Mouse (Mus musculus) neural tube, embryonic 11.5 days (tissue): ENCODE results near the gene Ssbp3. TPM values are rescaled to one million over a fixed set of nuclear protein-coding genes. Genes with fewer than 3 reads are reported as not detected.

Source experiments
- ATAC-seq: fragments of 200-750 bp; cut with Nextera tagmentation; 2 replicates; pipeline ENCODE4 v1.8.0; 2017; ENCODE audit warnings: moderate number of reproducible peaks, mild to moderate bottlenecking, moderate TSS enrichment, moderate library complexity; ENCODE audit not compliant: insufficient read depth, low FRiP score, low TSS enrichment
- DNase-seq: peaks from one replicate; pipeline ENCODE4 v3.0.0-alpha.2; 2015; ENCODE audit warnings: low spot score
- H3K27ac ChIP-seq: fragments of 300-500 bp; sonication (generic); 2 replicates; pipeline ENCODE4 v1.5.1; 2014; ENCODE audit warnings: low read depth, mild to moderate bottlenecking, low read length
- H3K27me3 ChIP-seq: fragments of 300-500 bp; sonication (generic); 2 replicates; pipeline ENCODE4 v1.6.1; 2014; ENCODE audit warnings: mild to moderate bottlenecking, low read length, mixed read lengths; ENCODE audit not compliant: control insufficient read depth, insufficient read depth
- H3K36me3 ChIP-seq: fragments of 300-500 bp; sonication (generic); 2 replicates; pipeline ENCODE4 v1.6.1; 2014; ENCODE audit warnings: mild to moderate bottlenecking, low read length, moderate library complexity, mixed read lengths; ENCODE audit not compliant: control insufficient read depth, insufficient read depth
- H3K4me1 ChIP-seq: fragments of 300-500 bp; sonication (generic); 2 replicates; pipeline ENCODE4 v1.6.1; 2014; ENCODE audit warnings: low read length, mixed read lengths; ENCODE audit not compliant: control insufficient read depth, insufficient read depth
- H3K4me2 ChIP-seq: fragments of 300-500 bp; sonication (generic); 2 replicates; pipeline ENCODE4 v1.6.1; 2014; ENCODE audit warnings: low read depth, mild to moderate bottlenecking, moderate library complexity
- H3K4me3 ChIP-seq: fragments of 300-500 bp; sonication (generic); 2 replicates; pipeline ENCODE4 v1.5.1; 2014; ENCODE audit warnings: low read depth, low read length
- H3K9ac ChIP-seq: fragments of 300-500 bp; sonication (generic); 2 replicates; pipeline ENCODE4 v1.6.1; 2014; ENCODE audit warnings: mild to moderate bottlenecking, low read length
- H3K9me3 ChIP-seq: fragments of 300-500 bp; sonication (generic); 2 replicates; pipeline ENCODE4 v1.6.1; 2016; ENCODE audit warnings: low read length; ENCODE audit not compliant: control insufficient read depth
- WGBS: fragments of 180-500 bp; shearing (Covaris S2); extraction: QIAGEN DNeasy Blood & Tissue Kit; methylation state at CpG from one replicate; pipeline ENCODE4 v1.1.7; 2014; 5-methylcytosine and 5-hydroxymethylcytosine counted together
- polyA plus RNA-seq: library from polyadenylated mRNA; unstranded; fragments of >200 nt; fragmentation: Nextera tagmentation; extraction: Ambion mirVana; gene quantifications from 2 replicates; pipeline ENCODE4 v1.2.1, GENCODE M21; 2014

Gene Ssbp3
- 142 and 145 TPM in 2 replicates for polyA plus RNA-seq

GRCm38 (mm10) chr4:106910201-106911172 lies at the start of gene Ssbp3:
TSS of gene Ssbp3 (plus strand) at chr4:106910701.
- Histone ChIP-seq H3K9ac (peak within 1 kb of the TSS; percentile 94), H3K36me3 (peaks cover 10% of the 10 kb centered on the region), H3K9me3 (no peaks in the 10 kb centered on the region), H3K4me3 (peak within 1 kb of the TSS; percentile 92), H3K4me1 (peaks cover 50% of the 10 kb centered on the region), H3K27me3 (no peaks in the 10 kb centered on the region), H3K4me2 (peak within 1 kb of the TSS; percentile 82), H3K27ac (peak within 1 kb of the TSS; percentile 93)
- DNase-seq (peak; percentile 82), ATAC-seq (peak; percentile 70)
- WGBS: under 1% methylated on average over 49 of the region's 51 CpGs

DNA sequence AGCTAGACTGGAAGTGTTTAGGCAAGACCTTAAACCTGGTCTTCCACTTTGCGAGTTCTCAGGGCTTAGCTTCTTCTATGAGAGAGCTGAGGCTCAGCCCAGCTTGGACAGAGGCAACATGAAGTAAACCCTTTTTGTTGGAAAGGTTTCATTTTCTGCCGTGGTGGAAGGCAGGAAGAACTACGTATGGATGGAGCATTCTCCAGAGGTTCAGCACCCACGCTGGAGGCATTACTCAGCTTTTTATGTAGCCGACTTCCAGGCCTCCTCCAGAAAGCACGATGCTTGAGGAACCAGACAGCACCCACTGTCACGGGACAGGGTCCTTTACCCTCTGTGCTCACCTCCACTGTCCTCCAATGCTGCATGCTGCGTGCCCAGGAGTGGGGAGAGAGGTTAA lies 48.6 kb upstream of the Ssbp3 start:
- 83% methylated on average over 8 of the region's 8 CpGs for WGBS
- no peak overlapping the region for H3K27ac ChIP-seq
- H3K4me2 ChIP-seq: no peak overlapping the region
- no peak overlapping the region for H3K9ac ChIP-seq
- ATAC-seq: no peak
- H3K4me1 ChIP-seq: peaks cover 25% of the 10 kb centered on the region
- H3K9me3 ChIP-seq: no peaks in the 10 kb centered on the region
- DNase-seq: no peak
- H3K36me3 ChIP-seq: no peaks in the 10 kb centered on the region
- no peak overlapping the region for H3K4me3 ChIP-seq
- no peaks in the 10 kb centered on the region for H3K27me3 ChIP-seq

DNA sequence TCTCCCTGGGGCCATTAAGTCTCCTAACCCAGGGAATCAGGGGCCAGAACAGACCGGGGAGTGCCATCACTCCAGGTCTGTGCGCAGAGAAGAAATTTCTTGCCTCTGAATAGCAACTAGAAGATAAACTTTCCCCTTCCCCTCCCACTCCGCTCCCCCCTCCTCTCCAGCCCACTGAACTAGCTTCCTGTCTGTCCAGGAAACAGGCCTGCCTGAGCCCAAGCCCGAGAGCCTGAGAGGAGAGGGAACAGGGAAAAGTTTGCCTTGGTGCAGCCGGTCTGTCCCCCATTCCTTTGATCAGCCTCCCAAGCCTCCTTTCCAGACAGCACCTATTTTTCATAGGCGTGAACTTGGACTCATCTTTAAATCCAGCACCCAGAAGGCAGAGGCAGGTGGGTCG lies 48.2 kb upstream of the Ssbp3 start:
- H3K4me1 ChIP-seq: peaks cover 27% of the 10 kb centered on the region
- ATAC-seq (no peak), DNase-seq (no peak)
- WGBS: 63% methylated on average over 7 of the region's 7 CpGs
- no peak overlapping the region for H3K9ac ChIP-seq
- no peaks in the 10 kb centered on the region for H3K9me3 ChIP-seq
- H3K27ac ChIP-seq: no peak overlapping the region
- no peaks in the 10 kb centered on the region for H3K36me3 ChIP-seq
- H3K4me3 ChIP-seq: no peak overlapping the region
- H3K27me3 ChIP-seq: no peaks in the 10 kb centered on the region
- H3K4me2 ChIP-seq: no peak overlapping the region

- WGBS: 47% methylated on average over 3 of the region's 3 CpGs
- no peak overlapping the region for H3K4me2 ChIP-seq
- ATAC-seq (no peak), DNase-seq (no peak)
- no peak overlapping the region for H3K9ac ChIP-seq
- H3K27ac ChIP-seq: no peak overlapping the region
- no peaks in the 10 kb centered on the region for H3K36me3 ChIP-seq
- H3K9me3 ChIP-seq: no peaks in the 10 kb centered on the region
- H3K4me3 ChIP-seq: no peak overlapping the region
- H3K27me3 ChIP-seq: no peaks in the 10 kb centered on the region
- peaks cover 27% of the 10 kb centered on the region for H3K4me1 ChIP-seq
Measured at GRCm38 (mm10) chr4:106862767-106863370, 47.6 kb upstream of the Ssbp3 start.

DNA sequence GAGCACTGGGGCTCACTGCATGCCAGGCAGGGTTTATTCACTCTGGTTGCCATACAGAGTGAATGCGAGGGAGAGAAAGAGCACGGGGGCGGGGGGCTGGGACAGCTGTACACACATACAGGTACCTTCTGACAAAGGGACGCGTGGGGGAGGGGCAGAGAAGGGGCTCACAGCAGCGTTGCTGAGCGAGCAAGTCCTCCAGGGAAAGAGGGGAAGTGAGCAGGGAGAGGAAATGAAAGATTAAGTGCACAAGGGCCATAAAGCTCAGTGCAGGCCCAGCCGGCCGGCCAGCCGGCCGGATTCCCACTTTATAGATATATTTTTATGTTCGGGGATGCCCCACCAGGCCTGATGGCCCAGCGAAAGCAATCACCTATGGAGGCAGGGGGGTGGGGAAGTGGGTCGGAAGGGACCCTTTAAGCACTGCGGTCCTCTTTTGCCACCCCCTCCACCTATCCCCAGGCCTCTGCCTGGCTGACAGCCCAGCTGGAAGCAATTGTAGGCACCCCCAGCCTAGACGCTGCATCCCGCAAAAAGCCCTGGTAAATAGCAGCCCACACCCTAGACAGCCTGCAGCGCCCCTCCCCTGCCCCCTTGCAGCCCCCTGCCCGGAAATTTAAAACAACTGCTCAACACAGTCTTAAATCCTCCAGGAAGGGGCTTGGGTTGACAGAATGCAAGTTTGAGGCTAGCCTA lies 44.9 kb upstream of the Ssbp3 start:
- Histone ChIP-seq H3K9ac (peak overlapping the region; percentile 54), H3K27ac (peak overlapping the region; percentile 90), H3K4me3 (no peak overlapping the region), H3K9me3 (no peaks in the 10 kb centered on the region), H3K4me1 (peaks cover 25% of the 10 kb centered on the region), H3K27me3 (no peaks in the 10 kb centered on the region), H3K36me3 (no peaks in the 10 kb centered on the region), H3K4me2 (peak overlapping the region; percentile 19; the same call in 1 of the 2 replicates)
- DNase-seq (peak; percentile 63), ATAC-seq (peak; percentile 37; the same call in 1 of the 2 replicates)
- WGBS: 8% methylated on average over 19 of the region's 19 CpGs

DNA sequence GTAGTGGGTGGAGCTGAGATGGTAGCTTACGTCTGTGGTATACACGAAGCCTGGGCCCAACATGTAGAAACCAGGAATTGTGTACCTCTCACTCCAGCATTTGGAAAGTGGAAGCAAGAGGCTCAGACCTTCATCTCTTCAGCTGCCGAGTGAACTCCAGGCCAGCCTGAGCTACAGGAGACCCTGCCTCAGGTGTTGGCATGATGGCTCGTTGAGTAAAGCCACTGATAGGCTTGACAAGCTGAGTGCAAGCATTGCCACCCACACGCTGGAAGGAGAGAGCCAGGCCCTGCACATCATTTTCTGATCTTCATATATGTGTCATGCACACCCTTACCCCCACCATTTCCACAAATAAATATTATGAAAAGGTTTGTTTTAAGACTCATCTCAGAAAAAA lies 44.1 kb upstream of the Ssbp3 start:
- H3K9ac ChIP-seq: no peak overlapping the region
- WGBS: 58% methylated on average over 5 of the region's 5 CpGs
- H3K9me3 ChIP-seq: no peaks in the 10 kb centered on the region
- no peaks in the 10 kb centered on the region for H3K36me3 ChIP-seq
- DNase-seq (no peak), ATAC-seq (peak; percentile 2; the same call in 1 of the 2 replicates)
- H3K4me2 ChIP-seq: no peak overlapping the region
- peaks cover 25% of the 10 kb centered on the region for H3K4me1 ChIP-seq
- H3K27me3 ChIP-seq: no peaks in the 10 kb centered on the region
- peak overlapping the region; percentile 90; the same call in 1 of the 2 replicates for H3K27ac ChIP-seq
- H3K4me3 ChIP-seq: no peak overlapping the region

GRCm38 (mm10) chr4:106866845-106867244 lies 43.7 kb upstream of the Ssbp3 start:
- Histone ChIP-seq H3K9me3 (no peaks in the 10 kb centered on the region), H3K4me1 (peaks cover 25% of the 10 kb centered on the region), H3K36me3 (no peaks in the 10 kb centered on the region), H3K27ac (peak overlapping the region; percentile 90), H3K9ac (no peak overlapping the region), H3K27me3 (no peaks in the 10 kb centered on the region), H3K4me2 (no peak overlapping the region), H3K4me3 (no peak overlapping the region)
- 6% methylated on average over 7 of the region's 7 CpGs for WGBS
- DNase-seq (peak; percentile 80), ATAC-seq (peak; percentile 82)

DNA sequence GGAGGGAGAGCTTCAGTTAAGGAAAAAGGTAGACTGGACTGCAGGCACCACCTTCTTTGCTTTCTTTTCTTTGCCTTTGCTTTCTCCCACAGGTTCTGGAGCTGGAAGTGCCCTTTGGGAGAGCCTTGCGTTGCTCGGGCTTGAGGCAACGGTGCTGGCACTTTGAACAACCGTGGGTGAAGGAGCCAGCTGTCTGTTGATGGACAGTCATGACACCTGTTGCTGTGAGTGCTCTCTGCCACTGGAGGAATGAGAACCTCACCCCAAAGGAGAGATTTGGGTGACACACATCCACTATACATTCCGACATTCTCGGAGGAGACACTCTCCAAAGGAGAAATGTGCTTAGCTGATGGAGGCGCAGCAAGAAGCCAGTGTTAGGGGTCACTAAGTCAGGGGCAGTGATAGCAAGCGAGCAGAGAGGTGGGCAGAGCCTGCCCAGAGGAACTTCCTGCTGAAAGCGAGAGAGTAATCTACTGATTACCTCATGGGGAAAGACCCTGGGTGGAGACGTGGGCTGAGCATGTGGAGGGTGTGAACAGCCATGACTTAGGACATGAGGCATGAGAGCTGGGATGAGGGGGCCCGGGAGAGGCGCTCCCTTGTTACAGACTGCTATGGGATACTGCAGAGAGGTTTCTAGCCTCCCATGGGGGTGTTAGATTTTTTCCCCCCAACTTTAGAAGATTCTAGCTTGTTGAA lies 41.6 kb upstream of the Ssbp3 start:
- H3K4me1 ChIP-seq: peaks cover 18% of the 10 kb centered on the region
- H3K9me3 ChIP-seq: no peaks in the 10 kb centered on the region
- no peak overlapping the region for H3K4me2 ChIP-seq
- no peaks in the 10 kb centered on the region for H3K36me3 ChIP-seq
- H3K27ac ChIP-seq: no peak overlapping the region
- no peak for DNase-seq
- H3K9ac ChIP-seq: no peak overlapping the region
- 71% methylated on average over 12 of the region's 12 CpGs for WGBS
- no peaks in the 10 kb centered on the region for H3K27me3 ChIP-seq
- H3K4me3 ChIP-seq: no peak overlapping the region
- ATAC-seq: no peak
